Mouse (Mus musculus) intestine, embryonic 14.5 days (tissue): ENCODE measurements around the gene Cldn10. TPM values are rescaled to one million over a fixed set of nuclear protein-coding genes. Genes with fewer than 3 reads are reported as not detected.

ENCODE experiments used
- ATAC-seq: fragments of 200-750 bp; cut with Nextera tagmentation; replicated peaks from 2 replicates; pipeline ENCODE4 v1.8.0; 2017; ENCODE audit warnings: low read depth, moderate number of reproducible peaks, moderate TSS enrichment, moderate library complexity; ENCODE audit not compliant: low FRiP score, low TSS enrichment
- DNase-seq: peaks from one replicate; pipeline ENCODE4 v3.0.0-alpha.2; 2018; ENCODE audit warnings: low spot score
- H3K27ac ChIP-seq: fragments of 300-500 bp; sonication (generic); 2 replicates; pipeline ENCODE4 v1.5.1; 2014; ENCODE audit warnings: low read depth, mild to moderate bottlenecking, control low read depth
- H3K27me3 ChIP-seq: fragments of 300-500 bp; sonication (generic); replicated peaks from 2 replicates; pipeline ENCODE4 v1.6.1; 2014; ENCODE audit warnings: low read length, control low read depth; ENCODE audit not compliant: control insufficient read depth, insufficient read depth
- H3K36me3 ChIP-seq: fragments of 300-500 bp; sonication (generic); 2 replicates; pipeline ENCODE4 v1.6.1; 2014; ENCODE audit warnings: low read length, control low read depth; ENCODE audit not compliant: control insufficient read depth, insufficient read depth
- H3K4me1 ChIP-seq: fragments of 300-500 bp; sonication (generic); replicated peaks from 2 replicates; pipeline ENCODE4 v1.6.1; 2014; ENCODE audit warnings: low read length, control low read depth, mixed read lengths; ENCODE audit not compliant: control insufficient read depth, insufficient read depth
- H3K4me2 ChIP-seq: fragments of 300-500 bp; sonication (generic); 2 replicates; pipeline ENCODE4 v1.6.1; 2014; ENCODE audit warnings: low read length
- H3K4me3 ChIP-seq: fragments of 300-500 bp; sonication (generic); 2 replicates; pipeline ENCODE4 v1.5.1; 2014; ENCODE audit warnings: low read depth, low read length, control low read depth, mixed read lengths
- H3K9ac ChIP-seq: fragments of 300-500 bp; sonication (generic); 2 replicates; pipeline ENCODE4 v1.6.1; 2014; ENCODE audit warnings: mild to moderate bottlenecking, low read length
- H3K9me3 ChIP-seq: fragments of 300-500 bp; sonication (generic); 2 replicates; pipeline ENCODE4 v1.6.1; 2016; ENCODE audit warnings: low read length, control low read depth; ENCODE audit not compliant: control insufficient read depth
- WGBS: fragments of 180-500 bp; shearing (Covaris S2); extraction: QIAGEN DNeasy Blood & Tissue Kit; methylation state at CpG from one replicate; pipeline ENCODE4 v1.1.7; 2014; 5-methylcytosine and 5-hydroxymethylcytosine counted together
- polyA plus RNA-seq: library from polyadenylated mRNA; unstranded; fragments of >200 nt; fragmentation: Nextera tagmentation; extraction: Ambion mirVana; gene quantifications from 2 replicates; pipeline ENCODE4 v1.2.1, GENCODE M21; 2014

The Cldn10 gene
- polyA plus RNA-seq, 1 experiment from 2014 or later: 14.2 TPM

- H3K9me3 ChIP-seq: no peaks in the 10 kb centered on the region
- no peak overlapping the region for H3K9ac ChIP-seq
- H3K4me1 ChIP-seq: 0 out of 2 replicates have a peak, but pooled peaks cover 7% of the 10 kb centered on the region
- 92% methylated on average over 7 of the region's 7 CpGs for WGBS
- H3K36me3 ChIP-seq: no peaks in the 10 kb centered on the region
- ATAC-seq (no peak), DNase-seq (no peak)
- no peak overlapping the region for H3K4me2 ChIP-seq
- H3K4me3 ChIP-seq: no peak overlapping the region
- no peak overlapping the region for H3K27ac ChIP-seq
- H3K27me3 ChIP-seq: no peaks in the 10 kb centered on the region
Observed at GRCm38 (mm10) chr14:118792957-118793356, 5.2 kb downstream of the Cldn10 start.

GRCm38 (mm10) chr14:118793416-118793815 lies 5.7 kb downstream of the Cldn10 start:
- no peak overlapping the region for H3K4me2 ChIP-seq

GRCm38 (mm10) chr14:118794196-118794595 lies 6.5 kb downstream of the Cldn10 start:
- Histone ChIP-seq H3K36me3 (no peaks in the 10 kb centered on the region), H3K9ac (no peak overlapping the region), H3K27me3 (no peaks in the 10 kb centered on the region), H3K4me3 (no peak overlapping the region), H3K27ac (no peak overlapping the region), H3K4me1 (0 out of 2 replicates have a peak, but pooled peaks cover 7% of the 10 kb centered on the region), H3K4me2 (no peak overlapping the region), H3K9me3 (no peaks in the 10 kb centered on the region)
- no peak for ATAC-seq
- DNase-seq: no peak
- 54% methylated on average over 1 of the region's 1 CpGs for WGBS

More at GRCm38 (mm10) chr14:118793416-118793815, 5.7 kb downstream of the Cldn10 start:
- H3K27me3 ChIP-seq: no peaks in the 10 kb centered on the region
- H3K9me3 ChIP-seq: no peaks in the 10 kb centered on the region
- 0 out of 2 replicates have a peak, but pooled peaks cover 7% of the 10 kb centered on the region for H3K4me1 ChIP-seq
- no peak overlapping the region for H3K27ac ChIP-seq
- ATAC-seq (no peak), DNase-seq (no peak)
- 90% methylated on average over 6 of the region's 6 CpGs for WGBS
- no peak overlapping the region for H3K9ac ChIP-seq
- H3K36me3 ChIP-seq: no peaks in the 10 kb centered on the region
- H3K4me3 ChIP-seq: no peak overlapping the region

- WGBS: 83% methylated on average over 2 of the region's 2 CpGs
- no peak for DNase-seq
- no peaks in the 10 kb centered on the region for H3K9me3 ChIP-seq
- no peak overlapping the region for H3K4me2 ChIP-seq
- no peaks in the 10 kb centered on the region for H3K36me3 ChIP-seq
- 0 out of 2 replicates have a peak, but pooled peaks cover 7% of the 10 kb centered on the region for H3K4me1 ChIP-seq
- H3K9ac ChIP-seq: no peak overlapping the region
- H3K4me3 ChIP-seq: no peak overlapping the region
- no peaks in the 10 kb centered on the region for H3K27me3 ChIP-seq
- no peak for ATAC-seq
- H3K27ac ChIP-seq: no peak overlapping the region
Observed at GRCm38 (mm10) chr14:118794893-118795292, 7.2 kb downstream of the Cldn10 start.

GRCm38 (mm10) chr14:118795915-118796693 lies 8.4 kb downstream of the Cldn10 start:
- Histone ChIP-seq H3K27me3 (no peaks in the 10 kb centered on the region), H3K36me3 (no peaks in the 10 kb centered on the region), H3K4me1 (0 out of 2 replicates have a peak, but pooled peaks cover 7% of the 10 kb centered on the region), H3K9me3 (no peaks in the 10 kb centered on the region), H3K4me3 (no peak overlapping the region), H3K4me2 (no peak overlapping the region), H3K27ac (no peak overlapping the region), H3K9ac (no peak overlapping the region)
- DNase-seq: no peak
- no peak; the same call in 1 of the 2 replicates for ATAC-seq
- WGBS: 39% methylated on average over 10 of the region's 10 CpGs

GRCm38 (mm10) chr14:118796694-118797058 lies 9.0 kb downstream of the Cldn10 start:
- no peak overlapping the region for H3K27ac ChIP-seq
- 0 out of 2 replicates have a peak, but pooled peaks cover 7% of the 10 kb centered on the region for H3K4me1 ChIP-seq
- DNase-seq (no peak), ATAC-seq (no peak)
- no peaks in the 10 kb centered on the region for H3K36me3 ChIP-seq
- no peak overlapping the region for H3K4me3 ChIP-seq
- H3K27me3 ChIP-seq: no peaks in the 10 kb centered on the region
- H3K4me2 ChIP-seq: no peak overlapping the region
- no peaks in the 10 kb centered on the region for H3K9me3 ChIP-seq
- WGBS: 48% methylated on average over 5 of the region's 5 CpGs
- no peak overlapping the region for H3K9ac ChIP-seq

GRCm38 (mm10) chr14:118797270-118797669 lies 9.6 kb downstream of the Cldn10 start:
- no peak overlapping the region for H3K4me2 ChIP-seq
- no peaks in the 10 kb centered on the region for H3K9me3 ChIP-seq
- H3K36me3 ChIP-seq: no peaks in the 10 kb centered on the region
- no peak overlapping the region for H3K9ac ChIP-seq
- no peak for DNase-seq
- H3K27ac ChIP-seq: no peak overlapping the region
- ATAC-seq: no peak
- no peaks in the 10 kb centered on the region for H3K27me3 ChIP-seq
- no peak overlapping the region for H3K4me3 ChIP-seq
- 0 out of 2 replicates have a peak, but pooled peaks cover 7% of the 10 kb centered on the region for H3K4me1 ChIP-seq
- 70% methylated on average over 9 of the region's 9 CpGs for WGBS

- H3K27ac ChIP-seq: no peak overlapping the region
- no peaks in the 10 kb centered on the region for H3K27me3 ChIP-seq
- whole genome bisulfite sequencing: 62% methylated on average over 9 of the region's 9 CpGs
- H3K9ac ChIP-seq: no peak overlapping the region
- H3K4me3 ChIP-seq: no peak overlapping the region
- ATAC-seq (no peak), DNase-seq (no peak)
- H3K9me3 ChIP-seq: no peaks in the 10 kb centered on the region
- H3K4me2 ChIP-seq: no peak overlapping the region
- no peaks in the 10 kb centered on the region for H3K36me3 ChIP-seq
- 0 out of 2 replicates have a peak, but pooled peaks cover 7% of the 10 kb centered on the region for H3K4me1 ChIP-seq
Observed at GRCm38 (mm10) chr14:118799918-118800317, 12.2 kb downstream of the Cldn10 start.

GRCm38 (mm10) chr14:118803936-118804335 lies 16.2 kb downstream of the Cldn10 start:
- WGBS: 44% methylated on average over 7 of the region's 7 CpGs
- no peaks in the 10 kb centered on the region for H3K9me3 ChIP-seq
- no peak overlapping the region for H3K4me3 ChIP-seq

More at GRCm38 (mm10) chr14:118803936-118804335, 16.2 kb downstream of the Cldn10 start:
- H3K27me3 ChIP-seq: no peaks in the 10 kb centered on the region
- DNase-seq: no peak
- no peak overlapping the region for H3K9ac ChIP-seq
- H3K27ac ChIP-seq: no peak overlapping the region
- ATAC-seq: no peak
- H3K4me1 ChIP-seq: no peaks in the 10 kb centered on the region
- H3K4me2 ChIP-seq: no peak overlapping the region
- H3K36me3 ChIP-seq: no peaks in the 10 kb centered on the region
